Mouse (Mus musculus): Measurements from ENCODE around the gene Unc13c.

DNA sequence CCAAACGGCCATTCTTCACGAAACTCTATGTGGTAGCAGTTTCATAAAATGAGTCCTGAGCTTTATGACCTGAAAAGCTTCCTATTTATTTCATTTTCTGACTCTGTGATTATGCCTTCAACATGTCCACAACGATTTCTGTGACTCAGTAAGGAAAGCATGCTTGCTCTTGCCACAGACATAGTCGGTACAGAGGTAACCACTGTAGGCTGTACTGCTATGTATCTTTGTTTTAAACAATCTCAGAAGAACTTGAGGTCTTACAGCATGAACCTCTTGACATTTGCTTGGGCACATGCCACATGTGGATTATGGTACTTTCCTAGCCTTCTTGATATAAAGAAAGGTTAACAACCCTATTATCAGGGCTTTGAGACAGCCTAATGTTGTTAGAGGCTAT is 162.1 kb downstream of the Unc13c start:
- TF ChIP-seq POLR2A (IDR thresholded peaks at IDR 0.05; ENCODE audit: borderline replicate concordance, insufficient read depth, low read length) (no peak), CTCF (IDR thresholded peaks at IDR 0.05; ENCODE audit: borderline replicate concordance, insufficient read depth, low read depth, low read length) (no peak)
